Mouse (Mus musculus) CH12.LX (cell line): ENCODE measurements around the gene Ttyh2. TPM values are rescaled to one million over a fixed set of nuclear protein-coding genes. Genes with fewer than 3 reads are reported as not detected.

Experiments
- DNase-seq: peaks from one replicate; pipeline ENCODE4 v3.0.0-alpha.2; 2013; ENCODE audit errors: extremely low read depth
- H3K27ac ChIP-seq: 2 replicates; pipeline ENCODE4 v1.5.1; 2012; ENCODE audit warnings: low read depth, mild to moderate bottlenecking, control low read depth, moderate library complexity; ENCODE audit not compliant: insufficient read depth
- H3K27me3 ChIP-seq: replicated peaks from 2 replicates; pipeline ENCODE3; 2012; ENCODE audit warnings: inconsistent platforms
- H3K36me3 ChIP-seq, 2 experiments: replicated peaks in 1 of 2; 2 replicates each; pipeline versions ENCODE3 to v1.6.1; 2012; ENCODE audit warnings: inconsistent platforms in 1 of 2, low read length in 1 of 2, mild to moderate bottlenecking in 1 of 2, mixed read lengths in 1 of 2, moderate library complexity in 1 of 2; ENCODE audit not compliant: control insufficient read depth in 1 of 2, insufficient read depth in 1 of 2
- H3K4me1 ChIP-seq, 2 experiments: 2 replicates each; pipeline ENCODE4 v1.6.1; 2012; ENCODE audit warnings: inconsistent platforms in 1 of 2, moderate library complexity in 1 of 2; ENCODE audit not compliant: insufficient read depth in 2 of 2, control insufficient read depth in 1 of 2
- H3K4me2 ChIP-seq: 2 replicates; pipeline ENCODE4 v1.6.1; 2012; ENCODE audit warnings: low read depth, mild to moderate bottlenecking, control low read depth; ENCODE audit not compliant: poor library complexity, insufficient read depth, severe bottlenecking
- H3K4me3 ChIP-seq, 3 experiments: fragments of 150-350 bp in 1 of 3; sonication (generic) in 1 of 3; replicated peaks in 1 of 3; 2 replicates each; pipeline versions ENCODE3 to v1.5.1; 2011 to 2012; ENCODE audit warnings: low read depth in 2 of 3, low read length in 2 of 3, mild to moderate bottlenecking in 2 of 3, moderate library complexity in 2 of 3, control low read depth in 1 of 3, improper control_type of control experiment in 1 of 3, inconsistent platforms in 1 of 3, mixed read lengths in 1 of 3; ENCODE audit not compliant: poor library complexity in 1 of 3
- H3K79me2 ChIP-seq: replicated peaks from 2 replicates; pipeline ENCODE4 v1.6.1; 2012; ENCODE audit warnings: mild to moderate bottlenecking, moderate library complexity; ENCODE audit not compliant: control insufficient read depth, poor library complexity, insufficient read depth, severe bottlenecking; ENCODE audit errors: extremely low read depth
- H3K9ac ChIP-seq: 2 replicates; pipeline ENCODE4 v1.6.1; 2012; ENCODE audit warnings: low read depth, mild to moderate bottlenecking, control low read depth, moderate library complexity; ENCODE audit not compliant: insufficient read depth
- H3K9me3 ChIP-seq: replicated peaks from 2 replicates; pipeline ENCODE3; 2012; ENCODE audit warnings: low read length, inconsistent platforms, mixed read lengths
- BHLHE40 ChIP-seq: IDR thresholded peaks from 2 replicates; pipeline ENCODE4 v1.6.1; 2011; ENCODE audit warnings: mild to moderate bottlenecking, low read depth, low read length, improper control_type of control experiment
- CHD1 ChIP-seq: IDR thresholded peaks from 2 replicates; pipeline ENCODE4 v1.6.1; 2012; ENCODE audit warnings: low read depth, low read length, improper control_type of control experiment, inconsistent platforms
- CHD2 ChIP-seq: IDR thresholded peaks from 2 replicates; pipeline ENCODE4 v1.6.1; 2011; ENCODE audit warnings: low read length, improper control_type of control experiment
- E2F4 ChIP-seq: IDR thresholded peaks from 2 replicates; pipeline ENCODE4 v1.6.1; 2011; ENCODE audit warnings: low read depth, low read length, improper control_type of control experiment; ENCODE audit not compliant: insufficient replicate concordance
- ELF1 ChIP-seq: IDR thresholded peaks from 2 replicates; pipeline ENCODE4 v1.6.1; 2014; ENCODE audit warnings: low read depth, mild to moderate bottlenecking, inconsistent platforms, low read length, improper control_type of control experiment
- ETS1 ChIP-seq: conservative IDR thresholded peaks from 2 replicates; pipeline ENCODE4 v1.6.1; 2012; ENCODE audit warnings: low read depth, mild to moderate bottlenecking, inconsistent platforms, low read length, improper control_type of control experiment, moderate library complexity
- IRF4 ChIP-seq: IDR thresholded peaks from 2 replicates; pipeline ENCODE4 v1.6.1; 2014; ENCODE audit warnings: low read depth, mild to moderate bottlenecking, inconsistent platforms, low read length, improper control_type of control experiment
- JUND ChIP-seq: conservative IDR thresholded peaks from 2 replicates; pipeline ENCODE4 v1.6.1; 2011; ENCODE audit warnings: low read depth, low read length, improper control_type of control experiment
- KAT2A ChIP-seq: IDR thresholded peaks from 2 replicates; pipeline ENCODE4 v1.6.1; 2012; ENCODE audit warnings: low read length, improper control_type of control experiment, inconsistent platforms; ENCODE audit not compliant: insufficient replicate concordance
- MAX ChIP-seq: IDR thresholded peaks from 2 replicates; pipeline ENCODE4 v1.6.1; 2011; ENCODE audit warnings: low read length, improper control_type of control experiment
- MAZ ChIP-seq: IDR thresholded peaks from 2 replicates; pipeline ENCODE4 v1.6.1; 2012; ENCODE audit warnings: low read depth, mild to moderate bottlenecking, inconsistent platforms, low read length, improper control_type of control experiment, moderate library complexity
- MEF2A ChIP-seq: IDR thresholded peaks from 2 replicates; pipeline ENCODE4 v1.6.1; 2014; ENCODE audit warnings: low read depth, mild to moderate bottlenecking, inconsistent platforms, low read length, improper control_type of control experiment, borderline replicate concordance
- RAD21 ChIP-seq: IDR thresholded peaks from 2 replicates; pipeline ENCODE4 v1.6.1; 2011; ENCODE audit warnings: low read depth, mild to moderate bottlenecking, low read length, improper control_type of control experiment, moderate library complexity
- RCOR1 ChIP-seq: conservative IDR thresholded peaks from 2 replicates; pipeline ENCODE4 v1.6.1; 2012; ENCODE audit warnings: low read depth, mild to moderate bottlenecking, inconsistent platforms, low read length, improper control_type of control experiment
- TBP ChIP-seq: conservative IDR thresholded peaks from 2 replicates; pipeline ENCODE4 v1.6.1; 2011; ENCODE audit warnings: low read depth, low read length, improper control_type of control experiment
- TCF12 ChIP-seq: IDR thresholded peaks from 2 replicates; pipeline ENCODE4 v1.6.1; 2014; ENCODE audit warnings: low read depth, mild to moderate bottlenecking, inconsistent platforms, low read length, improper control_type of control experiment
- USF1 ChIP-seq: IDR thresholded peaks from 2 replicates; pipeline ENCODE4 v1.6.1; 2014; ENCODE audit warnings: low read depth, mild to moderate bottlenecking, inconsistent platforms, low read length, improper control_type of control experiment
- ZKSCAN1 ChIP-seq: IDR thresholded peaks from 2 replicates; pipeline ENCODE4 v1.6.1; 2012; ENCODE audit warnings: low read depth, inconsistent platforms, low read length, improper control_type of control experiment, borderline replicate concordance
- ZMIZ1 ChIP-seq: IDR thresholded peaks from 2 replicates; pipeline ENCODE4 v1.6.1; 2012; ENCODE audit warnings: low read depth, mild to moderate bottlenecking, inconsistent platforms, low read length, improper control_type of control experiment
- ZNF384 ChIP-seq: IDR thresholded peaks from 2 replicates; pipeline ENCODE4 v1.6.1; 2012; ENCODE audit warnings: low read depth, low read length, improper control_type of control experiment, inconsistent platforms
- dilution Hi-C: fragments of 300-500 bp; cut with MboI; formaldehyde crosslinking; loops from 2 replicates; pipeline ENCODE4 v1.14.3; 2020; ENCODE audit warnings: low sequenced_read_pairs; ENCODE audit not compliant: extremely low pct_unique_long_range_greater_than_20kb, extremely low pct_ligation_motif_present
- in situ Hi-C: fragments of 300-500 bp; cut with MboI; formaldehyde crosslinking; loops from 3 replicates; pipeline ENCODE4 v1.14.3; 2019; ENCODE audit warnings: low sequenced_read_pairs, low pct_ligation_motif_present, low pct_unique_long_range_greater_than_20kb, mixed read lengths
- polyA plus RNA-seq: library from polyadenylated mRNA; unstranded; fragments of >175 nt; gene quantifications from 2 replicates; pipeline ENCODE4 v1.2.1, GENCODE M21; 2012; ENCODE audit warnings: low read depth; ENCODE audit not compliant: insufficient read length
- total RNA-seq, 2 experiments: library from RNA; depleted of rRNA; stranded (reverse); fragments of 300-350 nt in 1 of 2; fragments of >200 nt in 1 of 2; gene quantifications; 2 replicates each; pipeline ENCODE4 v1.2.3; 2012 to 2014

Ttyh2 gene
- total and polyA plus RNA-seq, 3 experiments: 0.82 to 2.4 (median 1.4) TPM

GRCm38 (mm10) chr11:114698496-114698895, 23.3 kb downstream of the Ttyh2 start:
- dilution Hi-C loops (no loop called here), in situ Hi-C loops (no loop called here)
- peaks cover 0 to 9% of the 10 kb centered on the region in 2 experiments for H3K36me3 ChIP-seq
- no peak overlapping the region for H3K27ac ChIP-seq
- H3K4me1 ChIP-seq: peaks cover 3 to 8% of the 10 kb centered on the region in 2 experiments
- no peaks in the 10 kb centered on the region for H3K79me2 ChIP-seq
- H3K9ac ChIP-seq: no peak overlapping the region
- no peak for DNase-seq
- no peak overlapping the region for H3K4me2 ChIP-seq
- no peaks in the 10 kb centered on the region for H3K9me3 ChIP-seq
- TF ChIP-seq ELF1 (no peak), IRF4 (no peak), MAX (no peak), ZMIZ1 (no peak), KAT2A (no peak), ZNF384 (no peak)
- H3K4me3 ChIP-seq: no peak overlapping the region
- no peaks in the 10 kb centered on the region for H3K27me3 ChIP-seq

- Histone ChIP-seq H3K9ac (no peak overlapping the region), H3K4me2 (no peak overlapping the region), H3K79me2 (no peaks in the 10 kb centered on the region), H3K27me3 (no peaks in the 10 kb centered on the region), H3K4me3 (no peak overlapping the region), H3K36me3 (peaks cover 0 to 9% of the 10 kb centered on the region in 2 experiments), H3K27ac (no peak overlapping the region), H3K4me1 (peaks cover 3 to 8% of the 10 kb centered on the region in 2 experiments), H3K9me3 (no peaks in the 10 kb centered on the region)
- in situ Hi-C loops (no loop called here), dilution Hi-C loops (no loop called here)
- TF ChIP-seq TBP (no peak), MEF2A (no peak), BHLHE40 (no peak), RCOR1 (no peak), ELF1 (no peak), JUND (no peak), TCF12 (no peak), ZKSCAN1 (no peak), CHD1 (no peak), ETS1 (no peak), MAZ (no peak), CHD2 (no peak), RAD21 (no peak), USF1 (no peak), E2F4 (no peak)
- DNase-seq: no peak
Measured at GRCm38 (mm10) chr11:114699511-114699910, 24.3 kb downstream of the Ttyh2 start.
